Mouse (Mus musculus) CD4-positive naive resting alpha-beta T cell, adult 76 days (primary cell): ENCODE data around the gene Nrbf2. TPM values are rescaled to one million over a fixed set of nuclear protein-coding genes. Genes with fewer than 3 reads are reported as not detected.

ENCODE experiments used
- total RNA-seq: library from RNA; stranded (reverse); gene quantifications from one replicate; pipeline ENCODE4 v1.2.4, GENCODE M21; 2023

The Nrbf2 gene
- 29.6 TPM for total RNA-seq

DNA sequence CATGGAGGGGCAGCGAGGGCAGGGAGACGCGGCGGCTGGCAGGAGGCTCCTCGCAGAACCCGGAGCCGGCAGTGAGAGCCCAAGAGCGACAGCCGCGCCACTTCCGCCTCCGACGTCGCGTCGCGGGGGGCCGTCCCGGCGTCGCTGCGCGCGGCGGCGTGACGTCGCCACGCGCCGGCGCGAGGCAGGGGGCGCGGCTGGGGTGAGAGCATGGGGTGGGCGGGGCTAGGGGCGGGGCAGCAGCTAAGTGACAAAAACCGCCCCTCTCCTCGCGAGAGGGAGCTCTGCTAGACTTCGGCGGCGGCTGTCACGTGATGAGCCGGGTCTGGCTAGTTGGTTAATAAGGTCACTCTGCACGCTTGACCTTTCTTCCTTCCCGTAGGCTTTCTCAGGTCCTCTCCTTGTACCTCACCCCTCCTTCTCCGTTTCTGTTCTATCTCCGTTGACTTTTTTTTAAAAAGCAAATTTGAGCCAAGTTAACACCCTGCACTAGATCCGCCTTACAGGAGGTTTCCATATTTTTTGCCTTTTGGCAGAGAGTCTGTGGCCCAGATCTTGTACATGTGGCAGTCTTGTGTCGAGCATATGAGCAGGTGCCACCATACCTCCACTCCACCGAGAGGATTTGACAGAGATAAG is at the start of gene Nrbf2:
TSS of gene Nrbf2 (minus strand) at position 130 of the 639 bp plus-strand sequence.

Other genes starting within 250 kb of the Nrbf2 start
- gene Jmjd1c, start 189.2 kb downstream of the Nrbf2 start, total RNA-seq = 404 TPM
- gene Reep3, start 188.4 kb downstream of the Nrbf2 start, total RNA-seq = 18.0 TPM